Mouse (Mus musculus): ENCODE results near the gene Synm. TPM values are rescaled to one million over a fixed set of nuclear protein-coding genes. Genes with fewer than 3 reads are reported as not detected.

Gene Synm
- polyA plus RNA-seq, 1 experiment from 2014 or later: 2.4 TPM

DNA sequence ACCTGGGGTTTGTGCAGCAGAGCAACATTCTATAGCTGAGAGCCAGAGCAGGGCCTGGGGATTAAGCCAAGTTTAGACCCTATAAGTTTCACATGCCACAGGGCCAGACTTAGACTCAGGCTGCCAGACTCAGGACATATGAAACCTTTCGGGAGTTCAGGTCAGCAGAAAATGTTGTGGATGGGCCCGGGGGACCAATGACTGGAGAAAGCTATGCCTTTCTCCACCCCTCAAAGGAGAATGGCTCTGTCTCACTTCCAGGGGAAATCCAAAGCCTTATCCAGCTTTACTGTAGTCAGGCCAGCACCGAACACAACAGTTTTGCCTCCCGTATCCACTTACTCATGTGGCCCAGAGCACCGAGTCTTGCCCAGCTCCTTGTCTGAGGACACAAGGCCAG is 18.7 kb downstream of the Synm start:
- ATAC-seq (ENCODE audit: low FRiP score) (no peak), DNase-seq (ENCODE audit: low spot score) (no peak)
- H3K4me3 ChIP-seq (ENCODE audit: low read depth, low read length): no peak overlapping the region
- H3K4me2 ChIP-seq (replicated peaks; ENCODE audit: low read depth, low read length): no peak overlapping the region
- no peaks in the 10 kb centered on the region; the same call in 1 of the 2 replicates for H3K4me1 ChIP-seq (replicated peaks; ENCODE audit: control insufficient read depth, insufficient read depth, low read length)
- H3K27ac ChIP-seq (ENCODE audit: low read depth, low read length): no peak overlapping the region
- no peaks in the 10 kb centered on the region for H3K27me3 ChIP-seq (ENCODE audit: control insufficient read depth, insufficient read depth, low read length)
- no peaks in the 10 kb centered on the region for H3K36me3 ChIP-seq (ENCODE audit: control insufficient read depth, insufficient read depth, low read length)
- H3K9me3 ChIP-seq (ENCODE audit: control insufficient read depth, low read length): no peaks in the 10 kb centered on the region
- 81% methylated on average over 5 of the region's 5 CpGs for WGBS
- H3K9ac ChIP-seq (ENCODE audit: low read depth, low read length): no peak overlapping the region

DNA sequence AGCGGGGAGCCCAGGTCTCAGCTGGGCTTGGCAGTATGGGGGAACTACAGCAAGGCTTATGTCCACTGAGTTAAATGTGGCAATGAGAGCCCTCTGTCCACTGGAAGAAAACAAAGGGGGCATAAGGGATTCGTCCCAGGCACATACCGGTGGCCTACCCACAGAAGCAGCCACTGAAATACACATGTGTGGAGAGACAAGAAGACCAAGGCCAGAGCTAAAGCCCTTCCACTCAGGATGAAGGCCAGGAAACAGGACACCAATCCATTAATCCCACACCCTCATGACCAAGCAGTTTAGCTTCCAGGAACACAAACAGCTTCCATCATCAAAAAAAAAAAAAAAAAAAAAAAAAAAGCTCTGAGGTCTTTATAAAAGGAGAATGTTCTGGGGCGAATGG is 19.2 kb downstream of the Synm start:
- ATAC-seq (ENCODE audit: low FRiP score) (no peak), DNase-seq (ENCODE audit: low spot score) (no peak)
- no peaks in the 10 kb centered on the region for H3K36me3 ChIP-seq (ENCODE audit: control insufficient read depth, insufficient read depth, low read length)
- no peak overlapping the region for H3K4me3 ChIP-seq (ENCODE audit: low read depth, low read length)
- no peak overlapping the region for H3K9ac ChIP-seq (ENCODE audit: low read depth, low read length)
- H3K27ac ChIP-seq (ENCODE audit: low read depth, low read length): no peak overlapping the region
- no peak overlapping the region for H3K4me2 ChIP-seq (replicated peaks; ENCODE audit: low read depth, low read length)
- no peaks in the 10 kb centered on the region; the same call in 1 of the 2 replicates for H3K4me1 ChIP-seq (replicated peaks; ENCODE audit: control insufficient read depth, insufficient read depth, low read length)
- WGBS: 86% methylated on average over 4 of the region's 4 CpGs
- H3K9me3 ChIP-seq (ENCODE audit: control insufficient read depth, low read length): no peaks in the 10 kb centered on the region
- no peaks in the 10 kb centered on the region for H3K27me3 ChIP-seq (ENCODE audit: control insufficient read depth, insufficient read depth, low read length)

DNA sequence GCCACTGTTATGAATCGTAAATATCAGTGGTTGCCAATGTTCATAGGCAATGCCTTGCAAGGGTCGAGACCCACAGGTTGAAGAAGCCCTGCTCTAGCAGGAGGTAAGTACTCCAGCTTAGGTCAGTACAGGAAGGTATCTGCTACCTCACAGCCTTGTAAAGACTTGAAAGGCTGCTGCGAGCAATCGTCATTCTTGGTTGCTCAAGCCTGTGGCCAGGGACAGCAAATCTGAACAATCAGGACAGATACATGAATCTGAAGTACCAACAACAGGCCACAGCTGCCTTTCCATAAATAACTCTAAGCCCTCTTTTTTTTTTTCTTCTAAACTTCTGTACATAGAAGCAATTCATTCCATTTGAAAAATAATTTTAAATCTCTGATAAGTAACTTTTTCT is 27.3 kb downstream of the Synm start:
- no peak overlapping the region for H3K4me2 ChIP-seq (replicated peaks; ENCODE audit: low read depth, low read length)
- 79% methylated on average over 4 of the region's 4 CpGs for WGBS
- no peaks in the 10 kb centered on the region for H3K9me3 ChIP-seq (ENCODE audit: control insufficient read depth, low read length)
- no peaks in the 10 kb centered on the region for H3K36me3 ChIP-seq (ENCODE audit: control insufficient read depth, insufficient read depth, low read length)
- H3K4me3 ChIP-seq (ENCODE audit: low read depth, low read length): no peak overlapping the region
- H3K9ac ChIP-seq (ENCODE audit: low read depth, low read length): no peak overlapping the region
- H3K4me1 ChIP-seq (replicated peaks; ENCODE audit: control insufficient read depth, insufficient read depth, low read length): no peaks in the 10 kb centered on the region; the same call in 1 of the 2 replicates
- DNase-seq (ENCODE audit: low spot score) (no peak), ATAC-seq (ENCODE audit: low FRiP score) (no peak)
- H3K27ac ChIP-seq (ENCODE audit: low read depth, low read length): no peak overlapping the region
- no peaks in the 10 kb centered on the region for H3K27me3 ChIP-seq (ENCODE audit: control insufficient read depth, insufficient read depth, low read length)

DNA sequence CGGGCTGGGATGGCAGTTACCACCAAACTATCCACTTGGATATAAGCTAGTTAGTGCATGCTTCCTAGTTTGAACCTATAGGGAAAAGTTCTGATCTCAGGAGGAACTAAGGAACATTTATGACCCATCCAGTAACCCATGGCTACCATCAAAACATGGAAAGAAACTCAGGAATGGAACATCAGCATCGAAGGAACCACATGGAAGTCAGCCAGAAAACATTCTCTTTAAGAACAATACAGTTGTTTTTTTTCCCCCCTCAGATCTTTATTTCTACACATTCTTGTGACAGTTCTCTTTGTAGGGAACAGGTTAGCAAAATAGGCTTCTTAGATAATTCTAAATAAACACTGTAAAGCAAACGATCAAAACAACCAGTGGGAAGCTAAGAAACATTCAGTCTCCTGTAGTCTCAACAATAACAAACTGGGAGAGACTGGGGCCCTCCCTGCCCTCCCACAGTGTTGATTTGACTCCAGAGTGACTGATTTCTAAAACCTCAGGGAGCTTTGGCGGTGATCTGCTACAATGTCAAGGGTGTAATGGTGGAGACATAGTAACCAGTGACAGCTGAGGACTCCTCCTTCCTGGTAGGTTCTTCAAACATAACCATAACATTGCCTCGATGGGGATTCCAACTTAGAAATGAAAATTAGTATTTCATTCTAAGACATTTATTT is 29.0 kb downstream of the Synm start:
- WGBS: 65% methylated on average over 5 of the region's 5 CpGs
- ATAC-seq (ENCODE audit: low FRiP score): no peak
- no peak for DNase-seq (ENCODE audit: low spot score)

DNA sequence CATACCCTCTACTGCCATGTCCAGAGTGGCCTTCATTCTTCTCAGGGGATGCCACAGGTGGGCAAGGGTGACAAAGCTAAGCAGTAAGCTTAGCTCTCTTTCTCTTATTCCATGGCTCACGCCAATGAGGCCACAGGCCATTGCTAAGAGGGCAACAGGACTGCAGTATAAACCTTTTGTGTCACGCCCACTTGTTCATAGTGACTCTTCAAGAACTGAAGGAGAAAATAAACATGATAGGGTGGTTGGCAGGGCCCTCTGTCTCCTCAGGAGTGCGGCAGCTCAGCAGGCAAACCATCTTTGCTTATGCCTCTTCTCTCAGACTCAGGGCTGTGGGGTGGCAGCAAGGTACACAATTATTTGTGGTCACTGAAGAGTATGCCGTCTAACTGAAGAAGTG is 30.7 kb downstream of the Synm start:
- 92% methylated on average over 4 of the region's 4 CpGs for WGBS
- Histone ChIP-seq H3K36me3 (ENCODE audit: control insufficient read depth, insufficient read depth, low read length) (no peaks in the 10 kb centered on the region), H3K4me3 (ENCODE audit: low read depth, low read length) (no peak overlapping the region), H3K27me3 (ENCODE audit: control insufficient read depth, insufficient read depth, low read length) (no peaks in the 10 kb centered on the region), H3K4me1 (replicated peaks; ENCODE audit: control insufficient read depth, insufficient read depth, low read length) (no peaks in the 10 kb centered on the region), H3K4me2 (replicated peaks; ENCODE audit: low read depth, low read length) (no peak overlapping the region), H3K9ac (ENCODE audit: low read depth, low read length) (no peak overlapping the region), H3K27ac (ENCODE audit: low read depth, low read length) (no peak overlapping the region), H3K9me3 (ENCODE audit: control insufficient read depth, low read length) (no peaks in the 10 kb centered on the region)
- DNase-seq (ENCODE audit: low spot score) (no peak), ATAC-seq (ENCODE audit: low FRiP score) (no peak)

More for the DNA sequence above, 29.0 kb downstream of the Synm start:
- H3K9ac ChIP-seq (ENCODE audit: low read depth, low read length): no peak overlapping the region
- H3K4me1 ChIP-seq (replicated peaks; ENCODE audit: control insufficient read depth, insufficient read depth, low read length): no peaks in the 10 kb centered on the region
- H3K4me3 ChIP-seq (ENCODE audit: low read depth, low read length): no peak overlapping the region
- H3K9me3 ChIP-seq (ENCODE audit: control insufficient read depth, low read length): no peaks in the 10 kb centered on the region
- no peak overlapping the region for H3K4me2 ChIP-seq (replicated peaks; ENCODE audit: low read depth, low read length)
- H3K27ac ChIP-seq (ENCODE audit: low read depth, low read length): no peak overlapping the region
- H3K36me3 ChIP-seq (ENCODE audit: control insufficient read depth, insufficient read depth, low read length): no peaks in the 10 kb centered on the region
- no peaks in the 10 kb centered on the region for H3K27me3 ChIP-seq (ENCODE audit: control insufficient read depth, insufficient read depth, low read length)

DNA sequence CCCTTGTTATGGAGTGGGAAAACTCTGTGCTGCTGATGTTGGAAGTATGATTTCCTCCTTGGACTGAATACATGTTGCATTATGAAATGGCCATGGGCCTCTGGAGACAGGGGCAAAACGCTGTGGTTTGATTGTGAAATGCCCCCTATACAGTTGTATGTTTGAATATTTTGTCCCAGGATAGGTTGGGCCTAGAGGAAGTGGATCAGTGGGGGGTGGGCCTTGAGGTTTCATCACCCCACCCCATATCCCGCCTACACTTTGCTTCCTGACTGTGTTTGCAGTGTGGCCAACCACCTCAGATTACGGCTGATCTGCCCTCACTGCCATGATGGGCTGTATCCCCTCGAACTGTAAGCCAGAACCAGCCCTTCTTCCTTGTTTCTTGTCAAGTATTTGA is 31.3 kb downstream of the Synm start:
- WGBS: 94% methylated on average over 4 of the region's 4 CpGs
- H3K27me3 ChIP-seq (ENCODE audit: control insufficient read depth, insufficient read depth, low read length): no peaks in the 10 kb centered on the region
- H3K9me3 ChIP-seq (ENCODE audit: control insufficient read depth, low read length): no peaks in the 10 kb centered on the region
- H3K36me3 ChIP-seq (ENCODE audit: control insufficient read depth, insufficient read depth, low read length): no peaks in the 10 kb centered on the region
- no peak overlapping the region for H3K4me3 ChIP-seq (ENCODE audit: low read depth, low read length)
- no peak for DNase-seq (ENCODE audit: low spot score)
- H3K4me1 ChIP-seq (replicated peaks; ENCODE audit: control insufficient read depth, insufficient read depth, low read length): no peaks in the 10 kb centered on the region
- ATAC-seq (ENCODE audit: low FRiP score): no peak
- no peak overlapping the region for H3K27ac ChIP-seq (ENCODE audit: low read depth, low read length)
- H3K9ac ChIP-seq (ENCODE audit: low read depth, low read length): no peak overlapping the region
- no peak overlapping the region for H3K4me2 ChIP-seq (replicated peaks; ENCODE audit: low read depth, low read length)

DNA sequence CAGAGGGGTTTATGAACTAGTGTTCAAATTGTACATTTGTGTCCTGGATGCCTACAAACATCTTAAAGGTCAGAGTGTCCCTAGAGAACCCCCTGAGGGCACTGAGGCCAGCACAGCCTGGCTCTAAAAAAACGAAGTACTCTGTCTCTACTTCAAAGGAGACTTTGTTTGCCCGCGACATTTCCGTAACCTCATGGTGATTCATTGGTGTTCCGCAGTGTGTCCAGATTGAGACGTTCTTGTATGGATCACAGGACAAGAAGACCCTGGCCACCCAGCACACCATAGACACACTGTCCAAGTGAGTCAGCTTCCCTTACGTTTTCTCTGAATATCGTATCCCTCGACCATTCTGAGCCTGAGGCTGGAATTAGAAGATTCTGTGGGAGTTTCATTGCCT is 34.5 kb downstream of the Synm start:
- Histone ChIP-seq H3K4me3 (ENCODE audit: low read depth, low read length) (no peak overlapping the region), H3K36me3 (ENCODE audit: control insufficient read depth, insufficient read depth, low read length) (no peaks in the 10 kb centered on the region), H3K9ac (ENCODE audit: low read depth, low read length) (no peak overlapping the region), H3K27me3 (ENCODE audit: control insufficient read depth, insufficient read depth, low read length) (no peaks in the 10 kb centered on the region), H3K9me3 (ENCODE audit: control insufficient read depth, low read length) (no peaks in the 10 kb centered on the region), H3K27ac (ENCODE audit: low read depth, low read length) (no peak overlapping the region), H3K4me1 (replicated peaks; ENCODE audit: control insufficient read depth, insufficient read depth, low read length) (no peaks in the 10 kb centered on the region; the same call in 1 of the 2 replicates), H3K4me2 (replicated peaks; ENCODE audit: low read depth, low read length) (no peak overlapping the region)
- ATAC-seq (ENCODE audit: low FRiP score) (no peak), DNase-seq (ENCODE audit: low spot score) (no peak)
- 61% methylated on average over 9 of the region's 9 CpGs for WGBS

DNA sequence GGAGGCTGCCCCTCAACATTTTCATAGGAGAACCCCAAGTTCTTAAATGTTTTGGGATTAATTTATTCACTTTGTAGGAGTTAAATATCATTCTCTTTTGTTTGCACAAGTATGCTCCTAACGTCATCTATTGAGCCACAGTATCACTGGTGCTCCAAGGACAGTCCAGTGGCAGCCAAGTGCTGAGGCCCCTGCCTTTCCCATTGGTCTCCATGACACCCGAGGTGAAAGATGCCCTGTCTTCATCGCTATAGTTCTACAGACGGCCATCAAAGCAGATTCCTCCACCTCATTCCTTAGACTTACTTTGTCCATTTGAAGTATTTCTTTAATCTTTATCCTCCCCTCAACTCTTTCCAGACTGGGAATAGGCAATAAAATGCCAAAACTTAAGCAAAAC is 35.0 kb downstream of the Synm start:
- Histone ChIP-seq H3K27ac (ENCODE audit: low read depth, low read length) (no peak overlapping the region), H3K4me3 (ENCODE audit: low read depth, low read length) (no peak overlapping the region), H3K4me2 (replicated peaks; ENCODE audit: low read depth, low read length) (no peak overlapping the region), H3K36me3 (ENCODE audit: control insufficient read depth, insufficient read depth, low read length) (no peaks in the 10 kb centered on the region), H3K9me3 (ENCODE audit: control insufficient read depth, low read length) (no peaks in the 10 kb centered on the region), H3K9ac (ENCODE audit: low read depth, low read length) (no peak overlapping the region), H3K4me1 (replicated peaks; ENCODE audit: control insufficient read depth, insufficient read depth, low read length) (no peaks in the 10 kb centered on the region; the same call in 1 of the 2 replicates), H3K27me3 (ENCODE audit: control insufficient read depth, insufficient read depth, low read length) (no peaks in the 10 kb centered on the region)
- WGBS: 68% methylated on average over 4 of the region's 4 CpGs
- DNase-seq (ENCODE audit: low spot score) (no peak), ATAC-seq (ENCODE audit: low FRiP score) (no peak)

DNA sequence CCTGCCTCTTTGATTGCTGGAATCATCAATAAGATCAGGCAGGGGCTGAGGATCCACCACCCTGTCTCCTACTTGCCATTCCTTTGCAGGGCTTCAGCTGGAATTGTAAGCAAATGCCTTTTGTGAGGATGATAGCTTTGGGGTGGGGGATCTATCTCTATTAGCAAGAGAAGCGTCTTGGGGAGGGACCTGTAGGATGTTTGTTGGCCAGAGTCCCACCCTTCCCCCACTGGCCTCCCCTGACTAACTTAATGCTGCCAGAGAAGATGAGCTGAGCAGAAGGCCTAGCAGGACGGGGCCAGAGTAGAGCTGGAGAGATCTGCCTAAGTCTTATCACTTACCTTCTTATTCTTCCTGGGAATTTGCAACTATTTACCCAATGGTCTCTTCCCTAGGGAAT is 37.4 kb downstream of the Synm start:
- Histone ChIP-seq H3K36me3 (ENCODE audit: control insufficient read depth, insufficient read depth, low read length) (no peaks in the 10 kb centered on the region), H3K27ac (ENCODE audit: low read depth, low read length) (no peak overlapping the region), H3K27me3 (ENCODE audit: control insufficient read depth, insufficient read depth, low read length) (no peaks in the 10 kb centered on the region), H3K4me3 (ENCODE audit: low read depth, low read length) (no peak overlapping the region), H3K9me3 (ENCODE audit: control insufficient read depth, low read length) (no peaks in the 10 kb centered on the region), H3K4me1 (replicated peaks; ENCODE audit: control insufficient read depth, insufficient read depth, low read length) (no peaks in the 10 kb centered on the region; the same call in 1 of the 2 replicates), H3K4me2 (replicated peaks; ENCODE audit: low read depth, low read length) (no peak overlapping the region), H3K9ac (ENCODE audit: low read depth, low read length) (no peak overlapping the region)
- 32% methylated on average over 2 of the region's 2 CpGs for WGBS
- ATAC-seq (ENCODE audit: low FRiP score) (no peak), DNase-seq (ENCODE audit: low spot score) (no peak)
